Mouse (Mus musculus) liver, adult 2 months (tissue): Measurements from ENCODE around the gene Slc46a2. TPM values are rescaled to one million over a fixed set of nuclear protein-coding genes. Genes with fewer than 3 reads are reported as not detected.
A peak's percentile ranks its signal among the peaks of the same experiment; 100 is the strongest.

Experiments used
- DNase-seq: peaks from one replicate; pipeline ENCODE4 v3.0.0-alpha.2; 2011; ENCODE audit warnings: low read depth, low spot score; ENCODE audit errors: extremely low read depth
- H3K27ac ChIP-seq: fragments of 200-500 bp; replicated peaks from 2 replicates; pipeline ENCODE4 v1.5.1; 2012; ENCODE audit warnings: low read depth, mild to moderate bottlenecking, control low read depth, inconsistent platforms, low read length; ENCODE audit not compliant: insufficient read depth
- H3K27me3 ChIP-seq: fragments of 200-500 bp; 2 replicates; pipeline ENCODE4 v1.6.1; 2012; ENCODE audit warnings: mild to moderate bottlenecking, moderate library complexity, low read length, inconsistent platforms; ENCODE audit not compliant: control insufficient read depth, insufficient read depth
- H3K36me3 ChIP-seq: fragments of 200-500 bp; 2 replicates; pipeline ENCODE4 v1.6.1; 2012; ENCODE audit warnings: low read length, inconsistent platforms; ENCODE audit not compliant: control insufficient read depth, insufficient read depth
- H3K4me1 ChIP-seq: fragments of 200-500 bp; 2 replicates; pipeline ENCODE4 v1.6.1; 2011; ENCODE audit warnings: low read length; ENCODE audit not compliant: control insufficient read depth, insufficient read depth
- H3K4me3 ChIP-seq: fragments of 200-500 bp; 2 replicates; pipeline ENCODE4 v1.5.1; 2011; ENCODE audit warnings: low read depth, mild to moderate bottlenecking, control low read depth, low read length, moderate library complexity; ENCODE audit not compliant: insufficient read depth
- H3K79me2 ChIP-seq: fragments of 200-500 bp; 2 replicates; pipeline ENCODE4 v1.6.1; 2012; ENCODE audit warnings: inconsistent platforms, mild to moderate bottlenecking, low read length, moderate library complexity; ENCODE audit not compliant: control insufficient read depth, insufficient read depth
- H3K9ac ChIP-seq: fragments of 200-500 bp; 2 replicates; pipeline ENCODE4 v1.6.1; 2012; ENCODE audit warnings: low read depth, mild to moderate bottlenecking, control low read depth, inconsistent platforms, low read length
- CTCF ChIP-seq: fragments of 200-500 bp; IDR thresholded peaks from 2 replicates; pipeline ENCODE4 v1.5.1; 2011; ENCODE audit warnings: low read depth, low read length, control low read depth
- POLR2A ChIP-seq: fragments of 200-500 bp; IDR thresholded peaks from 2 replicates; pipeline ENCODE4 v1.6.1; 2011; ENCODE audit warnings: low read length, control low read depth; ENCODE audit not compliant: insufficient read depth; ENCODE audit errors: extremely low read depth
- WGBS: fragments of 180-500 bp; shearing (Covaris S2); methylation state at CpG from one replicate; pipeline ENCODE4 v1.1.7; 2018; 5-methylcytosine and 5-hydroxymethylcytosine counted together
- polyA plus RNA-seq: library from polyadenylated mRNA; depleted of rRNA; stranded (reverse); fragments of >200 nt; gene quantifications from 2 replicates; pipeline ENCODE4 v1.2.3, GENCODE M21; 2012
- total RNA-seq: library from RNA; depleted of rRNA; stranded (reverse); fragments of >200 nt; gene quantifications from 2 replicates; pipeline ENCODE4 v1.2.3, GENCODE M21; 2014

The Slc46a2 gene
- total and polyA plus RNA-seq, 2 experiments = not detected

DNA sequence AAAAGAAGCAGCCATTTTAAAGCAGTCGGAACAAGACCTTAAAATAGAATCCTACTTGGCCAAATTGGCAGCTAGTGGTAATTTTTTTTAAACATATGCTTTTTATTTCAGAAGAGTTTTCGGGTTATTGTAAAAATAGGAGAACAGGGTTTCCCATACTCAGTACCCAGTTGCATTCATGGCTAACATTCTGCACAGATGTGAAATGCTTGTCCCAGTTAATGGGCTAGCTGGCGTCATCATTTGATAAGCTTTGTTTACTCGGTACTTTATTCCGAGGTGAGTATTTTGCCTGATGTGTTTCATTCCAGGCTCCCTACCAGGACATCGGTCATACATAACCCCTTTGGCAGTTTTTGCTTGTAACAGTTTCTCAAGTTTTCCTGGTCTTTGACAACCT is 44.4 kb downstream of the Slc46a2 start:
- H3K27ac ChIP-seq = no peak overlapping the region
- WGBS = 48% methylated on average over 6 of the region's 6 CpGs
- DNase-seq = peak; percentile 50
- TF ChIP-seq CTCF (no peak), POLR2A (no peak)
- no peaks in the 10 kb centered on the region for H3K36me3 ChIP-seq
- no peak overlapping the region for H3K9ac ChIP-seq
- no peaks in the 10 kb centered on the region for H3K79me2 ChIP-seq
- no peaks in the 10 kb centered on the region for H3K27me3 ChIP-seq
- peaks cover 3% of the 10 kb centered on the region; the same call in 1 of the 2 replicates for H3K4me1 ChIP-seq
- H3K4me3 ChIP-seq = no peak overlapping the region

- H3K27me3 ChIP-seq = no peaks in the 10 kb centered on the region
- DNase-seq = peak; percentile 33
- no peaks in the 10 kb centered on the region for H3K36me3 ChIP-seq
- WGBS = 26% methylated on average over 6 of the region's 6 CpGs
- H3K4me3 ChIP-seq = no peak overlapping the region
- no peak for TF ChIP-seq CTCF
- H3K27ac ChIP-seq = no peak overlapping the region
- H3K9ac ChIP-seq = no peak overlapping the region
- no peaks in the 10 kb centered on the region for H3K79me2 ChIP-seq
- peaks cover 3% of the 10 kb centered on the region; the same call in 1 of the 2 replicates for H3K4me1 ChIP-seq
These were observed 45.3 kb downstream of the Slc46a2 start for GRCm38 (mm10) chr4:59869488-59870057.

DNA sequence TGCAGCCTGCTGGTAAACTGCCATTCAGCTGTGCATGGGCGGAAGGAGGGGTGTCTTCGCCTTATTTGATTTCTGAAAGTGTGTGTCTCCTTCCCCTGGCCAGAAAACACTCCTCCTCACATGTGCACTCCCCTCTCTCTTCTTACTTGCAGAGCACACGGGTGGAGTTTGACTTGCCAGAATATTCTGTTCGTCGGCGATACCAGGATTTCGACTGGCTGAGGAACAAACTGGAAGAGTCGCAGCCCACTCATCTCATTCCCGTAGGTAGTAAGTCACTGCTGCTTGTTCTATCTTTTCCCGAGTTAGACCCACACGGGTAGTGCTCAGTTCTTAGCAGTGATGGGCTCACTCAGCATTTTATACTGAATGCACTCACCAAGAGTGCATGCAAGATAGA is 46.8 kb downstream of the Slc46a2 start:
- DNase-seq = no peak
- 92% methylated on average over 11 of the region's 11 CpGs for WGBS
- no peaks in the 10 kb centered on the region for H3K27me3 ChIP-seq
- H3K36me3 ChIP-seq = no peaks in the 10 kb centered on the region
- no peaks in the 10 kb centered on the region for H3K79me2 ChIP-seq
- no peak overlapping the region for H3K27ac ChIP-seq
- peaks cover 3% of the 10 kb centered on the region; the same call in 1 of the 2 replicates for H3K4me1 ChIP-seq
- TF ChIP-seq POLR2A (no peak), CTCF (no peak)
- H3K9ac ChIP-seq = no peak overlapping the region
- H3K4me3 ChIP-seq = no peak overlapping the region

DNA sequence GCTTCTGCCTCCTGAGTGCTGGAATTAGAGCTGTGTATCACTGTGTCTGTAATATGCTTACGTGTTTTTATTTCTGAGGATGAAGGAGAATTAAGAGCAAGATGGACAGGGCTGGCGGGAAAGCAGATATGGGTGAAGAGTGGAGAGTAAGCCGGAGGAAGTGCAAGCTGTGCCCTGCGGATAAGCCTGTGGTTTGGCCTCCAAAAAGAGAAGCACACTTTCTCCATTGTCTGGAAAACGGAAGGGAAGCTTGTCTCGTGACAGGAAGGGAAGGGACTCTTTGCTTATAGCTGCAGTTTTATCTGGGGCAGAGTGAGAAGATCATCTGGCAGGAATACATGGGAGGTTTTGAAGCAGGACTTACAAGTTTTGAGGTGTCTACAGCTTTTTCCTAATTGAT is 51.0 kb downstream of the Slc46a2 start:
- WGBS = 76% methylated on average over 6 of the region's 6 CpGs
- H3K79me2 ChIP-seq = no peaks in the 10 kb centered on the region
- H3K4me3 ChIP-seq = no peak overlapping the region
- DNase-seq = peak; percentile 52
- no peak for TF ChIP-seq CTCF
- TF ChIP-seq POLR2A = no peak
- H3K27me3 ChIP-seq = no peaks in the 10 kb centered on the region
- H3K9ac ChIP-seq = no peak overlapping the region
- peaks cover 2% of the 10 kb centered on the region; the same call in 1 of the 2 replicates for H3K36me3 ChIP-seq
- H3K27ac ChIP-seq = peak overlapping the region; percentile 42
- H3K4me1 ChIP-seq = no peaks in the 10 kb centered on the region

DNA sequence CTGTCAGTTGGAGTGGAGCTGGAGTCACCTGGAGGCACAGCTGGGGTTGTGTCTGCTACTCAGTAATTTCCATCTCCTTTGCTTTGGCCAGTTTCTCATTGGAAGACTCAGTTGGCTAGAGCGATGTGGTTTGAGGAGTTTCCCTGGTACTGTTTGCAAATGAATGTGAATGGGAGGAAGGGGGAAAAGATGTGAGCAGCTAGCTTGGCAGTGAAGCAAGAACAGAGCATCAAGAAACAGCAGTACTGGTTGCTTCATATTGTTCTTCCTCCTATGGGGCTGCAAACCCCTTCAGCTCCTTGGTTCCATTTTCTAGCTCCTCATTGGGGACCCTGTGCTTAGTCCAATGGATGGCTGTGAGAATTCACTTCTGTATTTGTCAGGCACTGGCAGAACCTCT is 52.5 kb downstream of the Slc46a2 start:
- DNase-seq = no peak
- Histone ChIP-seq H3K9ac (no peak overlapping the region), H3K4me3 (no peak overlapping the region), H3K36me3 (peaks cover 2% of the 10 kb centered on the region; the same call in 1 of the 2 replicates), H3K27ac (no peak overlapping the region), H3K27me3 (no peaks in the 10 kb centered on the region), H3K4me1 (no peaks in the 10 kb centered on the region), H3K79me2 (no peaks in the 10 kb centered on the region)
- WGBS = 92% methylated on average over 1 of the region's 1 CpGs
- no peak for TF ChIP-seq CTCF
- TF ChIP-seq POLR2A = no peak

DNA sequence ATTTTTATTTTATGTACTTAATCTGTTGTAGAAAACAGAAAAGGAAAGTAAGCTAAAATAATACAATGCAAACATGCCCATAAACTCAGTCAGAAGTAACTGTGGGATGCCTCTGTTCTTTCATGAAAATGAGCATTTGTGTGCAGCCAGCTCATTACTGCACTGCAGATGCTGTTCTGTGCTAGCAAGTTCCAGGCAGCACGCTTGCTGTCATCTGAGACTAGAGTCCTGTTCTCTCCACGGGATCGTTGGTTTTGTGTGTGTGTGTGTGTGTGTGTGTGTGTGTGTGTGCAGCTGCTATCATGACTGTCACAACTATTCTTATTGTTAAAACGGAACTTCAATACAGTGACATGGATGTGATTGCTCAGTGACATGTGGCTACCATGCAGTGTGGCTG is 53.0 kb downstream of the Slc46a2 start:
- no peak overlapping the region for H3K4me3 ChIP-seq
- no peak overlapping the region for H3K27ac ChIP-seq
- no peak for DNase-seq
- H3K4me1 ChIP-seq = no peaks in the 10 kb centered on the region
- H3K27me3 ChIP-seq = no peaks in the 10 kb centered on the region
- peaks cover 2% of the 10 kb centered on the region; the same call in 1 of the 2 replicates for H3K36me3 ChIP-seq
- H3K79me2 ChIP-seq = no peaks in the 10 kb centered on the region
- TF ChIP-seq POLR2A (no peak), CTCF (no peak)
- WGBS = 71% methylated on average over 4 of the region's 4 CpGs
- H3K9ac ChIP-seq = no peak overlapping the region
